Mouse (Mus musculus) neural tube, embryonic 13.5 days (tissue): Measurements from ENCODE around the gene Rhou. TPM values are rescaled to one million over a fixed set of nuclear protein-coding genes. Genes with fewer than 3 reads are reported as not detected.
A peak's percentile ranks its signal among the peaks of the same experiment; 100 is the strongest.
"Not testable (repeated sequence)": the region's sequence is repeated elsewhere in the genome, so short reads cannot be mapped to it uniquely, and the experiment has no call there.

Experiments
- ATAC-seq: fragments of 200-750 bp; cut with Nextera tagmentation; 2 replicates; pipeline ENCODE4 v1.8.0; 2017; ENCODE audit warnings: low read depth, mild to moderate bottlenecking, moderate TSS enrichment, moderate library complexity
- H3K27ac ChIP-seq: fragments of 300-500 bp; sonication (generic); replicated peaks from 2 replicates; pipeline ENCODE4 v1.5.1; 2015; ENCODE audit warnings: moderate library complexity, mild to moderate bottlenecking, inconsistent platforms
- H3K27me3 ChIP-seq: fragments of 300-500 bp; sonication (generic); 2 replicates; pipeline ENCODE4 v1.6.1; 2015; ENCODE audit warnings: mild to moderate bottlenecking, inconsistent platforms
- H3K36me3 ChIP-seq: fragments of 300-500 bp; sonication (generic); 2 replicates; pipeline ENCODE4 v1.6.1; 2015; ENCODE audit warnings: mild to moderate bottlenecking, inconsistent platforms
- H3K4me1 ChIP-seq: fragments of 300-500 bp; sonication (generic); replicated peaks from 2 replicates; pipeline ENCODE4 v1.6.1; 2015; ENCODE audit warnings: inconsistent platforms
- H3K4me2 ChIP-seq: fragments of 300-500 bp; sonication (generic); 2 replicates; pipeline ENCODE4 v1.6.1; 2015; ENCODE audit warnings: inconsistent platforms, mild to moderate bottlenecking, moderate library complexity
- H3K4me3 ChIP-seq: fragments of 300-500 bp; sonication (generic); 2 replicates; pipeline ENCODE4 v1.5.1; 2015; ENCODE audit warnings: mild to moderate bottlenecking, inconsistent platforms
- H3K9ac ChIP-seq: fragments of 300-500 bp; sonication (generic); 2 replicates; pipeline ENCODE4 v1.6.1; 2015; ENCODE audit warnings: moderate library complexity, mild to moderate bottlenecking, inconsistent platforms
- H3K9me3 ChIP-seq: fragments of 300-500 bp; sonication (generic); 2 replicates; pipeline ENCODE4 v1.6.1; 2016; ENCODE audit warnings: inconsistent platforms
- WGBS: fragments of 180-500 bp; shearing (Covaris S2); methylation state at CpG from one replicate; pipeline ENCODE4 v1.1.7; 2015; 5-methylcytosine and 5-hydroxymethylcytosine counted together
- polyA plus RNA-seq: library from polyadenylated mRNA; unstranded; fragments of >200 nt; fragmentation: Nextera tagmentation; extraction: Ambion mirVana; gene quantifications from 2 replicates; pipeline ENCODE4 v1.2.1, GENCODE M21; 2015

The Rhou gene
- polyA plus RNA-seq, 1 experiment from 2014 or later: 16.1 TPM

DNA sequence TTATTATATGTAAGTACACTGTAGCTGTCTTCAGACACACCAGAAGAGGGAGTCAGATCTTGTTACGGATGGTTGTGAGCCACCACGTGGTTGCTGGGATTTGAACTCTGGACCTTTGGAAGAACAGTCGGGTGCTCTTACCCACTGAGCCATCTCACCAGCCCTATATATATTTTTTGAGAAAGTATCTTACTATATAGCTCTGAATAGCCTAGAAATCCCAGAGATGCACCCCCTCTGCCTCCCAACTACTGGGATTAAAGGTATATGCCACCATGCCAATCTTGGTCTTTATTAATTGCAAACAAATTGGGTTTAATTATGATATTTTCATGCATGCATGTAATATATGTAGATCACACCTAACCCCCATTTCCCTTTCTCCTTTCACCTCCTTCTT lies 22.0 kb upstream of the Rhou start:
- not testable (repeated sequence) for H3K4me3 ChIP-seq, H3K4me2 ChIP-seq, H3K27ac ChIP-seq, ATAC-seq, H3K9me3 ChIP-seq, H3K36me3 ChIP-seq, H3K9ac ChIP-seq
- Histone ChIP-seq H3K27me3 (peaks cover 37% of the 10 kb centered on the region), H3K4me1 (peaks cover 16% of the 10 kb centered on the region)
- WGBS: 70% methylated on average over 3 of the region's 3 CpGs

GRCm38 (mm10) chr8:123632257-123632656 lies 21.5 kb upstream of the Rhou start:
- peaks cover 32% of the 10 kb centered on the region for H3K27me3 ChIP-seq
- H3K9me3 ChIP-seq: no peaks in the 10 kb centered on the region
- H3K4me1 ChIP-seq: peaks cover 16% of the 10 kb centered on the region
- H3K9ac ChIP-seq: no peak overlapping the region
- H3K36me3 ChIP-seq: no peaks in the 10 kb centered on the region
- H3K27ac ChIP-seq: no peak overlapping the region
- 82% methylated on average over 4 of the region's 4 CpGs for WGBS
- H3K4me2 ChIP-seq: no peak overlapping the region
- no peak for ATAC-seq
- H3K4me3 ChIP-seq: no peak overlapping the region

DNA sequence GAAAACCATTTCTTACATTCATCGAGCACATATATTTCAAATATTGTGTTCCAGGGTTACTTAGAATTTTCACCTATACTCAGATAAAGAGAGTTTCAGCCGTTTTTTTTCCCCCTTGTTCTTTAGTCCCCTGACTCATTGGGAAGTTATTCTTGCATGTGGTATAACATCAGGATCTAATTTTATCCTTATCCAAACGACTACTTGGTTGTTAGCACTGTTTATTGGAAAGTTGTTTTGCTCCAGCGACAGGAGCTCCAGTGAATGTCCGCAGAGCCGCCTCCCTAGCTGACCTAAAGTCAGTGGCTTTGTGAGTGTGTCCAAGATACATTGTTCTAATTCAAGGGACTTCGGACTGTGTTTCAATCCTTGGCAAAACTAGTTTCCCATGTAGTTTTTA lies 19.9 kb upstream of the Rhou start:
- no peak overlapping the region for H3K27ac ChIP-seq
- no peak overlapping the region for H3K9ac ChIP-seq
- ATAC-seq: no peak
- H3K4me3 ChIP-seq: no peak overlapping the region
- H3K4me2 ChIP-seq: no peak overlapping the region
- peaks cover 18% of the 10 kb centered on the region for H3K27me3 ChIP-seq
- no peaks in the 10 kb centered on the region for H3K36me3 ChIP-seq
- H3K4me1 ChIP-seq: peaks cover 11% of the 10 kb centered on the region
- H3K9me3 ChIP-seq: no peaks in the 10 kb centered on the region
- WGBS: 70% methylated on average over 7 of the region's 7 CpGs

- no peak overlapping the region for H3K27ac ChIP-seq
- H3K9me3 ChIP-seq: no peaks in the 10 kb centered on the region
- H3K27me3 ChIP-seq: peaks cover 12% of the 10 kb centered on the region
- H3K9ac ChIP-seq: no peak overlapping the region
- no peak overlapping the region for H3K4me3 ChIP-seq
- no peaks in the 10 kb centered on the region for H3K36me3 ChIP-seq
- WGBS: 61% methylated on average over 3 of the region's 3 CpGs
- H3K4me1 ChIP-seq: peaks cover 4% of the 10 kb centered on the region; the same call in 1 of the 2 replicates
- no peak for ATAC-seq
- no peak overlapping the region for H3K4me2 ChIP-seq
Observed at GRCm38 (mm10) chr8:123634395-123635131, 19.2 kb upstream of the Rhou start.

GRCm38 (mm10) chr8:123635671-123636070 lies 18.1 kb upstream of the Rhou start:
- H3K9me3 ChIP-seq: no peaks in the 10 kb centered on the region
- WGBS: 83% methylated on average over 11 of the region's 11 CpGs
- H3K36me3 ChIP-seq: no peaks in the 10 kb centered on the region
- H3K9ac ChIP-seq: no peak overlapping the region
- no peak overlapping the region for H3K4me2 ChIP-seq
- H3K27me3 ChIP-seq: peaks cover 7% of the 10 kb centered on the region; the same call in 1 of the 2 replicates
- ATAC-seq: no peak
- H3K27ac ChIP-seq: no peak overlapping the region
- H3K4me3 ChIP-seq: no peak overlapping the region
- 0 out of 2 replicates have a peak, but pooled peaks cover 1% of the 10 kb centered on the region for H3K4me1 ChIP-seq

DNA sequence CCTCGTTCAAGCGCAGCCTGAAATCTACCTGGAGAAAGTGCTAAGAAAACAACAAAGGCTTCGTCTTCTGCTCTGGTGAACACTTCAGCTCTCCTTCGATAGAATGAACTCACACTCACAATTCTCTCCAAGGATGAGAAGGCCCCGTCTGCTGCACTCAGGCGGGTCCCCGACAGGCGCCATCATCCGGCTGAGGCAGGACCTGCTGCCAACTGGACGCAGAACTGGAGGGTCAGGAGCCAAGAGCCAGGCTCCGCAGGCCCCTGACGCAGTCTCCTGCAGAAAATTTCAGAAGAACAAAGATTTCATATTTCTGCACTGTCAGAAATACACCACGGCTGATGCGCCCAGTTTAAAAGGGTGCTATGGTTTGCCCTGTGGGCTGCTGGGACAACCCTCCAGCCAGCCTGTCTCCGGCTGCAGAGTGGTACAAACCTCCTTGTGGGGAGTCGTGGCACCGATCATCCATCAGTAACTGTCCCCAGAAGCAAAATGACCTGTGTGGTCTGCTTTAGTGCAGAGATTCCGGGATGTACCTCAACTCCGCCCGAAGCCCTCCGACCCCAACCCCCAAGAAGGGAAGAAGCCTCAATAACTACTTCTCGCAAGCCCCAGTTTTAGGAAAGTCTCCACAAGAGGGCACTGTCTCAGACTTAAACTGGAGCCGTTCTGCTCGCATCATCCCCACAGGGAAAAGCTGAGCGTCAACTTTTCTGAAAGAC lies 10.2 kb upstream of the Rhou start:
- H3K4me3 ChIP-seq: peak overlapping the region; percentile 25
- H3K4me1 ChIP-seq: peaks cover 6% of the 10 kb centered on the region
- H3K4me2 ChIP-seq: peak overlapping the region; percentile 49
- peaks cover 8% of the 10 kb centered on the region; the same call in 1 of the 2 replicates for H3K27me3 ChIP-seq
- no peak for ATAC-seq
- no peak overlapping the region for H3K27ac ChIP-seq
- H3K36me3 ChIP-seq: no peaks in the 10 kb centered on the region
- H3K9ac ChIP-seq: 0 out of 2 replicates have a peak overlapping the region, but pooled peaks have one; percentile 47
- 15% methylated on average over 25 of the region's 25 CpGs for WGBS
- no peaks in the 10 kb centered on the region for H3K9me3 ChIP-seq

GRCm38 (mm10) chr8:123645229-123645628 lies 8.5 kb upstream of the Rhou start:
- 55% methylated on average over 9 of the region's 9 CpGs for WGBS

GRCm38 (mm10) chr8:123648245-123649170 lies 5.2 kb upstream of the Rhou start:
- Histone ChIP-seq H3K27ac (no peak overlapping the region), H3K4me1 (peaks cover 11% of the 10 kb centered on the region), H3K9me3 (no peaks in the 10 kb centered on the region), H3K27me3 (peaks cover 2% of the 10 kb centered on the region; the same call in 1 of the 2 replicates), H3K36me3 (no peaks in the 10 kb centered on the region), H3K4me3 (no peak overlapping the region), H3K4me2 (no peak overlapping the region), H3K9ac (no peak overlapping the region)
- 76% methylated on average over 17 of the region's 17 CpGs for WGBS
- ATAC-seq: no peak

More at GRCm38 (mm10) chr8:123645229-123645628, 8.5 kb upstream of the Rhou start:
- no peak overlapping the region for H3K9ac ChIP-seq
- peaks cover 6% of the 10 kb centered on the region for H3K4me1 ChIP-seq
- ATAC-seq: no peak
- no peaks in the 10 kb centered on the region for H3K36me3 ChIP-seq
- no peak overlapping the region for H3K27ac ChIP-seq
- H3K4me2 ChIP-seq: no peak overlapping the region
- peaks cover 8% of the 10 kb centered on the region; the same call in 1 of the 2 replicates for H3K27me3 ChIP-seq
- no peak overlapping the region for H3K4me3 ChIP-seq
- H3K9me3 ChIP-seq: no peaks in the 10 kb centered on the region

DNA sequence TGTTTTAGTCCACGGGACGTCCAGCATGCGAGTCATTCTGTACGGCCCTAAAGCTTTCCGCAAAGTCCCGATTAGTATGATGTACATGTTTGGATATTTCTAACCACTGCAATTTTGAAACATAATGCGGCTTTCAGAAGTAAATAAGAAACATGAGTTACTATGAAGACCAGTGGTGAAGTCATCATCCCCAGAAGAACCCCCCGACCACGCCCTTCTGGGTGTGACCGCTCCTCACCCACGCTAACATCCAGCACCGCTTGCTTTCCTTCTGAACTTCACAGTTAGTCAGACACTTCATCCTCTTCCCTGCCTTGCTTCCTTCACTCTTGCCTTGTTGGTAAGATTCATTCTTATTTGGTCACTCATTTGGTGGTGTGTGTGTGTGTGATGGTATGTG lies 4.2 kb upstream of the Rhou start:
- H3K27ac ChIP-seq: no peak overlapping the region
- 91% methylated on average over 12 of the region's 12 CpGs for WGBS
- no peaks in the 10 kb centered on the region for H3K36me3 ChIP-seq
- no peak overlapping the region for H3K4me2 ChIP-seq
- H3K9ac ChIP-seq: no peak overlapping the region
- no peaks in the 10 kb centered on the region for H3K9me3 ChIP-seq
- H3K4me1 ChIP-seq: peaks cover 8% of the 10 kb centered on the region
- H3K27me3 ChIP-seq: no peaks in the 10 kb centered on the region; the same call in 1 of the 2 replicates
- no peak overlapping the region for H3K4me3 ChIP-seq
- ATAC-seq: no peak

DNA sequence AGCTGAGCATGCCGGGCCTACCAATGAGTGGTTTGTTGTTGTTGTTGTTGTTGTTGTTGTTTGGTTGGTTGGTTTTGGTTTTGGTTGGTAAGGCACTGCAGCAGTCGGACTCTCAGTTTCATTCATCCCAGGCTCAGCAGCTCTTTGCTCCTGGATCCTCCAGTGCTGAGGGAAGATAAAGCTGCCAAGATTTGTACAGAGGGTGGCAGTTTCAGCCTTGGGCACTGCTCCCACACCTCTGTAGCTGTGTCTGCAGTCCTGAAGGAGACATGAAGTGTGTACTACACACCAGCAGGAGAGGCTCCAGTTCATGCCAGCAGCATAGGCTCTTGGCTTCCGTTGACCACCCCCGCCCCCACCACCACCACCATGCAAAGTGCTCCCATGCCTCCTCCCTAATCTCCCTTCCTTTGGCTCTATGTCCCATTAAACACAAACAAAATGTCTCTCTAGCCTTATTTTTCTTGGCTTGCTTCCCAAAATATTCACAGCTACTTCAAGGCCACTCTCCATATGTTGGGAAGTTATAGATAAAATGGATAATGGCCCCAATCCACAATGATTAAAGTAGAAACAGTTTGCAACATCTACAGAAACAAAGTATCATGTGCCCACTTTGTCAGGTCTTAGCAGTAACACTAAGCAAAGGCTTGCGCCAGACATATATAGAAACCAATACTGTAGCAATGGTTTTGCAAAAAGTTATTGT lies 2.2 kb upstream of the Rhou start:
- H3K27me3 ChIP-seq: no peaks in the 10 kb centered on the region
- H3K36me3 ChIP-seq: peaks cover 6% of the 10 kb centered on the region; the same call in 1 of the 2 replicates
- peaks cover 24% of the 10 kb centered on the region for H3K4me1 ChIP-seq
- no peaks in the 10 kb centered on the region for H3K9me3 ChIP-seq
- no peak for ATAC-seq
- 86% methylated on average over 5 of the region's 5 CpGs for WGBS
- H3K9ac ChIP-seq: no peak overlapping the region
- H3K4me3 ChIP-seq: no peak overlapping the region
- H3K27ac ChIP-seq: no peak overlapping the region
- no peak overlapping the region for H3K4me2 ChIP-seq

DNA sequence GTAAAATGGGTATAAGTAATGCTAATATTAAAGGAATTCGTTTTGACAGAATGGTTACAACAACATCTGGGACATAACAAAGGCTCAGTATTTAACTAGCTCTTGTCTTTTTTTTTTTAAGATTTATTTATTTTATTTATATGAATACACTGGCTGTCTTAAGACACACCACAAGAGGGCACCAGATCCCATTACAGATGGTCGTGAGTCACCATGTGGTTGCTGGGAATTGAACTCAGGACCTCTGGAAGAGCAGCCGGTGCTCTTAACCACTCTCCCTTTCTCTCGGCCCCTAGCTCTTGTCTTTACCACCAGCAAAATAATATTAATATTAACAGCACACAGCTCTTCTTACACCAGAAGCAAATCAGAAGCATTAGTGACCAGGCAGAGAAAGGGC lies 1.1 kb upstream of the Rhou start:
- Histone ChIP-seq H3K27ac (peak overlapping the region; percentile 95; the same call in 1 of the 2 replicates), H3K27me3 (no peaks in the 10 kb centered on the region), H3K9me3 (no peaks in the 10 kb centered on the region), H3K36me3 (peaks cover 16% of the 10 kb centered on the region), H3K9ac (no peak overlapping the region), H3K4me1 (peaks cover 24% of the 10 kb centered on the region), H3K4me3 (no peak overlapping the region), H3K4me2 (no peak overlapping the region)
- WGBS: 65% methylated on average over 4 of the region's 4 CpGs
- ATAC-seq: no peak
